Mouse (Mus musculus) forebrain, postnatal 0 days (tissue): ENCODE results near the gene Hist1h2ae. TPM values are rescaled to one million over a fixed set of nuclear protein-coding genes. Genes with fewer than 3 reads are reported as not detected.
"Not testable (repeated sequence)": the region's sequence is repeated elsewhere in the genome, so short reads cannot be mapped to it uniquely, and the experiment has no call there.

Source experiments
- ATAC-seq: fragments of 200-750 bp; cut with Nextera tagmentation; 2 replicates; pipeline ENCODE4 v1.8.0; 2017; ENCODE audit warnings: mild to moderate bottlenecking, moderate library complexity
- DNase-seq: peaks from one replicate; pipeline ENCODE4 v3.0.0-alpha.2; 2015
- H3K27ac ChIP-seq: fragments of 300-500 bp; sonication (generic); 2 replicates; pipeline ENCODE4 v1.5.1; 2014; ENCODE audit warnings: low read depth, mild to moderate bottlenecking, antibody characterized with exemption, low read length, moderate library complexity, mixed read lengths
- H3K27me3 ChIP-seq: fragments of 300-500 bp; sonication (generic); 2 replicates; pipeline ENCODE4 v1.6.1; 2014; ENCODE audit warnings: mild to moderate bottlenecking, low read length, mixed read lengths; ENCODE audit not compliant: insufficient read depth
- H3K36me3 ChIP-seq: fragments of 300-500 bp; sonication (generic); 2 replicates; pipeline ENCODE4 v1.6.1; 2014; ENCODE audit warnings: mild to moderate bottlenecking, moderate library complexity; ENCODE audit not compliant: insufficient read depth
- H3K4me1 ChIP-seq: fragments of 300-500 bp; sonication (generic); 2 replicates; pipeline ENCODE4 v1.6.1; 2014; ENCODE audit warnings: antibody characterized with exemption; ENCODE audit not compliant: insufficient read depth
- H3K4me2 ChIP-seq: fragments of 300-500 bp; sonication (generic); 2 replicates; pipeline ENCODE4 v1.6.1; 2014; ENCODE audit warnings: low read depth, mild to moderate bottlenecking, moderate library complexity
- H3K4me3 ChIP-seq: fragments of 300-500 bp; sonication (generic); 2 replicates; pipeline ENCODE4 v1.5.1; 2014; ENCODE audit warnings: low read depth, low read length, mixed read lengths
- H3K9ac ChIP-seq: fragments of 300-500 bp; sonication (generic); 2 replicates; pipeline ENCODE4 v1.6.1; 2014; ENCODE audit warnings: mild to moderate bottlenecking
- H3K9me3 ChIP-seq: fragments of 300-500 bp; sonication (generic); 2 replicates; pipeline ENCODE4 v1.6.1; 2016; ENCODE audit warnings: low read length
- CTCF ChIP-seq: sonication (generic); IDR thresholded peaks from 2 replicates; pipeline ENCODE4 v1.5.1; 2016; ENCODE audit warnings: antibody characterized with exemption, control low read depth, low read depth
- WGBS: fragments of 180-500 bp; shearing (Covaris S2); extraction: QIAGEN DNeasy Blood & Tissue Kit; methylation state at CpG from one replicate; pipeline ENCODE4 v1.1.7; 2014; 5-methylcytosine and 5-hydroxymethylcytosine counted together
- polyA plus RNA-seq: library from polyadenylated mRNA; unstranded; fragments of >200 nt; fragmentation: Nextera tagmentation; extraction: Ambion mirVana; gene quantifications from 2 replicates; pipeline ENCODE4 v1.2.1, GENCODE M21; 2015
- total RNA-seq: library from RNA; depleted of rRNA; stranded (reverse); fragments of >200 nt; gene quantifications from 2 replicates; pipeline ENCODE4 v1.2.3, GENCODE M21; 2014

The Hist1h2ae gene
- total and polyA plus RNA-seq, 2 experiments from 2014 or later: 12.5 to 111 TPM

GRCm38 (mm10) chr13:23591206-23591605 is 20.2 kb upstream of the Hist1h2ae start:
- TF ChIP-seq CTCF: no peak
- Histone ChIP-seq H3K4me3 (no peak overlapping the region), H3K27ac (no peak overlapping the region), H3K4me2 (no peak overlapping the region), H3K4me1 (no peaks in the 10 kb centered on the region), H3K9ac (no peak overlapping the region), H3K27me3 (no peaks in the 10 kb centered on the region), H3K36me3 (no peaks in the 10 kb centered on the region), H3K9me3 (no peaks in the 10 kb centered on the region)
- DNase-seq (no peak), ATAC-seq (no peak)
- WGBS: 95% methylated on average over 7 of the region's 7 CpGs

- DNase-seq (no peak), ATAC-seq (no peak)
- no peaks in the 10 kb centered on the region for H3K27me3 ChIP-seq
- H3K36me3 ChIP-seq: no peaks in the 10 kb centered on the region
- H3K4me1 ChIP-seq: peaks cover 10% of the 10 kb centered on the region; the same call in 1 of the 2 replicates
- 0 out of 2 replicates have a peak overlapping the region, but pooled peaks have one; percentile 47 for H3K4me3 ChIP-seq
- TF ChIP-seq CTCF: no peak
- peak overlapping the region; percentile 37; the same call in 1 of the 2 replicates for H3K9ac ChIP-seq
- WGBS: 6% methylated on average over 1 of the region's 1 CpGs
- peak overlapping the region; percentile 72 for H3K4me2 ChIP-seq
- peak overlapping the region; percentile 81; the same call in 1 of the 2 replicates for H3K27ac ChIP-seq
- H3K9me3 ChIP-seq: no peaks in the 10 kb centered on the region
Measured at GRCm38 (mm10) chr13:23586940-23587225, 15.9 kb upstream of the Hist1h2ae start.

DNA sequence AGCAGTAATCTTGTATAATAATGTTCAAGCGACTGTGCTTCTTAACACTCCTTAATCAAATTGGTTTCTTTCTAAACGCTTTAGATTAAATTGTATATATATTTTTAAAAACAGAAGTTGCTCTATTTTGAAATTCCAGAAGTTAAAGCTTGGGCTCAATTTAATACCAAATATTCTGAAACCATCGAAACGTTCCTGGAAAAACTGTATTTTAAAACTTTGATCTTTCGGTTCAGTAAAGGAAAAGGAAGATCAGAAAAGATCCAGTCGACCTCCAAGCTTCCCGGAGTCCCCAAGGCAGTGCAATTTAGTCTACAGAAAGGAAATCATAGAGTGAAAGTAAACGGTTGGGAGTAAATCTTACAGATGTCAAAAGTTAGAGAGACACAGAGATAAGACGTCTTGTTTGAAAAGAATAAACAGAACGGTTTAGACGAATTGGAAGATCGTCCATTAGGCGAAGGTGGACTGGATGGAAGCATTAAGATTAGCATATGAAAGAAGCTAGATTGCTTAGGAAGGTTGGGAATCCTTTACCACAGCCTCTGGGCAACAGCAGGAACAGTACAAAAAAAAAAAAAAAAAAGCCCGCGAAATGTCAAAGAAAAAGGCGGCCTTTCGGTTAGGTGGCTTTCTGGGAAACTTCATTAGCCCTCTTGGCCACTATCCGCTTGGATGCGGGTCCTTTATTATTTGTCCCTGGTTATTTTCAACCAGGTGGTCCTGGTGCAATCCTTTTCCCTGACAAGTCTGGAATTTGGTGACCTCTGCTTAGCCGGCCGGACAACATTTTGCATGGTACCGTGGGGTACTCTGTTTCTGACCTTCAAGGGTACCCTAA is 15.3 kb upstream of the Hist1h2ae start:
- H3K27me3 ChIP-seq: no peaks in the 10 kb centered on the region
- WGBS: 2% methylated on average over 22 of the region's 22 CpGs
- peak overlapping the region; percentile 72 for H3K4me2 ChIP-seq
- H3K27ac ChIP-seq: peak overlapping the region; percentile 94
- peak overlapping the region; percentile 37 for H3K9ac ChIP-seq
- DNase-seq (no peak), ATAC-seq (no peak)
- peaks cover 10% of the 10 kb centered on the region; the same call in 1 of the 2 replicates for H3K4me1 ChIP-seq
- H3K4me3 ChIP-seq: peak overlapping the region; percentile 47
- no peaks in the 10 kb centered on the region for H3K36me3 ChIP-seq
- no peak for TF ChIP-seq CTCF
- no peaks in the 10 kb centered on the region for H3K9me3 ChIP-seq

GRCm38 (mm10) chr13:23585442-23586098 is 14.6 kb upstream of the Hist1h2ae start:
- 4% methylated on average over 23 of the region's 36 CpGs for WGBS
- H3K9ac ChIP-seq: peak overlapping the region; percentile 71

GRCm38 (mm10) chr13:23585029-23585441 is 14.0 kb upstream of the Hist1h2ae start:
- under 1% methylated on average over 21 of the region's 21 CpGs for WGBS
- peak overlapping the region; percentile 72 for H3K4me2 ChIP-seq

More at GRCm38 (mm10) chr13:23585442-23586098, 14.6 kb upstream of the Hist1h2ae start:
- Histone ChIP-seq H3K27ac (peak overlapping the region; percentile 94), H3K4me2 (peak overlapping the region; percentile 72), H3K4me1 (peaks cover 10% of the 10 kb centered on the region; the same call in 1 of the 2 replicates), H3K4me3 (peak overlapping the region; percentile 47)
- H3K36me3 ChIP-seq, H3K9me3 ChIP-seq, H3K27me3 ChIP-seq: not testable (repeated sequence)
- DNase-seq: peak; percentile 94
- ATAC-seq: peak; percentile 88

DNA sequence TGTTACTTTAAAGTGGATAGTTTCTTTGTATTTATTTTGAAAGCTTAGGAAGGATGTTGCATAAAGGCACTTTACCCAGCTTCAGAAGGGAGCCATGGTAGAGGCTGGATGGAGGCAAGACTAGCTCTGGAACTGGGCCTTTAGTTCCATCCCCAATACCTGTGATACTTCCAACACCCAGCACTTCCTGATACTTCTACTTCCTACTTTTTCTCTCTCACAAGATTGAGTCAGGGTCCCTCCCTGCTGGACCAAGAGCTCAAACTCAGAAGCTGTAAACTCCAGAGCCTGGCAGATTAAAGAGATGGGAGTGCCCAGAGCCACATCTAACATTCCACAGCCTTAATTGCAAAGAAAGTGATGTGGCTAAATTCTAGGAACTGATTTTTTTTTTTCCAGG is 13.3 kb upstream of the Hist1h2ae start:
- Histone ChIP-seq H3K4me3 (peak overlapping the region; percentile 47), H3K36me3 (no peaks in the 10 kb centered on the region), H3K27me3 (no peaks in the 10 kb centered on the region), H3K4me1 (peaks cover 10% of the 10 kb centered on the region; the same call in 1 of the 2 replicates), H3K9me3 (no peaks in the 10 kb centered on the region), H3K4me2 (peak overlapping the region; percentile 72), H3K27ac (peak overlapping the region; percentile 94), H3K9ac (peak overlapping the region; percentile 71; the same call in 1 of the 2 replicates)
- no peak for TF ChIP-seq CTCF
- no peak for DNase-seq
- no peak for ATAC-seq

More at GRCm38 (mm10) chr13:23585029-23585441, 14.0 kb upstream of the Hist1h2ae start:
- no peaks in the 10 kb centered on the region for H3K9me3 ChIP-seq
- H3K36me3 ChIP-seq: no peaks in the 10 kb centered on the region
- H3K4me3 ChIP-seq: peak overlapping the region; percentile 47
- peak; percentile 14 for ATAC-seq
- no peaks in the 10 kb centered on the region for H3K27me3 ChIP-seq
- no peak for TF ChIP-seq CTCF
- H3K27ac ChIP-seq: peak overlapping the region; percentile 94
- H3K4me1 ChIP-seq: peaks cover 10% of the 10 kb centered on the region; the same call in 1 of the 2 replicates
- H3K9ac ChIP-seq: peak overlapping the region; percentile 71
- DNase-seq: peak; percentile 79
